ENCODE assay signal across 16 mouse cellular contexts in genomic region chr5:113372449-113372848, GRCm38 (mm10). TPM values are rescaled to one million over a fixed set of nuclear protein-coding genes. Genes with fewer than 3 reads are reported as not detected.
DNase-seq lines count a peak whose midpoint lies in the region; ATAC-seq and TF ChIP-seq lines count a peak whose summit lies in the region.
"Had no signal": no experiment of that assay in that cellular context is flagged by ENCODE, and none has a peak within 500 bp of the region (broad histone marks: within the 10 kb centered on the region; RNA-seq: fewer than 3 reads in every experiment).

No protein-coding gene starts in this region.

- TF ChIP-seq CTCF in E14TG2a.4 (conservative IDR thresholded peaks at IDR 0.05; ENCODE audit: low read length) = no peak
- no peak for TF ChIP-seq CTCF in left cerebral cortex, adult 2 months (IDR thresholded peaks at IDR 0.05)

- H3K27ac ChIP-seq in embryonic facial prominence, embryonic 12.5 days = no peak overlapping the region
- H3K27ac ChIP-seq in hindbrain, embryonic 12.5 days = peak overlapping the region; percentile 71
- H3K27ac ChIP-seq in midbrain, embryonic 12.5 days (replicated peaks) = peak overlapping the region; percentile 58; the same call in 1 of the 2 replicates
- H3K27ac ChIP-seq in heart, embryonic 10.5 days = no peak overlapping the region
- no peak overlapping the region for H3K27ac ChIP-seq in left cerebral cortex, adult 2 months
- H3K27ac ChIP-seq: stomach, embryonic 15.5 days had no signal

- peak overlapping the region; percentile 52 for H3K4me2 ChIP-seq in embryonic facial prominence, embryonic 12.5 days (replicated peaks)
- H3K4me2 ChIP-seq in hindbrain, embryonic 12.5 days (replicated peaks) = peak overlapping the region; percentile 55
- H3K4me2 ChIP-seq in midbrain, embryonic 12.5 days (replicated peaks) = peak overlapping the region; percentile 61

- H3K4me3 ChIP-seq in E14TG2a.4 (replicated peaks; ENCODE audit: low read length) = peak overlapping the region; percentile 72; the same call in 1 of the 2 replicates
- H3K4me3 ChIP-seq in embryonic facial prominence, embryonic 12.5 days = no peak overlapping the region
- H3K4me3 ChIP-seq in hindbrain, embryonic 12.5 days = no peak overlapping the region
- H3K4me3 ChIP-seq in midbrain, embryonic 12.5 days = no peak overlapping the region
- H3K4me3 ChIP-seq in heart, embryonic 10.5 days = no peak overlapping the region
- H3K4me3 ChIP-seq in left cerebral cortex, adult 2 months = no peak overlapping the region

- 70% methylated on average over 4 of the region's 4 CpGs for WGBS in embryonic facial prominence, embryonic 12.5 days
- 67% methylated on average over 4 of the region's 4 CpGs for WGBS in hindbrain, embryonic 12.5 days
- 73% methylated on average over 4 of the region's 4 CpGs for WGBS in midbrain, embryonic 12.5 days
- 53% methylated on average over 4 of the region's 4 CpGs for WGBS in heart, embryonic 10.5 days

- intact Hi-C loops in left cerebral cortex, adult 2 months (cut with DNase I) = loop anchor here (5.0 to 10.0 kb wide), 2 partner anchors 172 to 215 kb away; no protein-coding TSS in a partner anchor
- intact Hi-C loops in left cerebral cortex, postnatal 25 days (cut with DNase I) = loop anchor here (2.0 to 10.0 kb wide), 4 partner anchors 100 to 210 kb away; no protein-coding TSS in a partner anchor

- no peak for ATAC-seq in embryonic facial prominence, embryonic 12.5 days (ENCODE audit: insufficient number of reproducible peaks, insufficient read depth, low FRiP score, low TSS enrichment)
- peak; percentile 55 for ATAC-seq in hindbrain, embryonic 12.5 days (ENCODE audit: low FRiP score)
- no peak for ATAC-seq in midbrain, embryonic 12.5 days (ENCODE audit: low FRiP score, low read depth)
- ATAC-seq: CD4-positive, CD25-positive, alpha-beta regulatory T cell, adult 4 months had no signal

- no peak overlapping the region for H3K9ac ChIP-seq in embryonic facial prominence, embryonic 12.5 days
- 0 out of 2 replicates have a peak overlapping the region, but pooled peaks have one; percentile 36 for H3K9ac ChIP-seq in hindbrain, embryonic 12.5 days
- H3K9ac ChIP-seq in midbrain, embryonic 12.5 days (replicated peaks) = peak overlapping the region; percentile 58; the same call in 1 of the 2 replicates
- H3K9ac ChIP-seq: lung, embryonic 14.5 days; stomach, embryonic 15.5 days had no signal

- no peaks in the 10 kb centered on the region for H3K36me3 ChIP-seq in E14TG2a.4 (ENCODE audit: insufficient read depth, low read length)
- no peaks in the 10 kb centered on the region for H3K36me3 ChIP-seq in embryonic facial prominence, embryonic 12.5 days
- no peaks in the 10 kb centered on the region for H3K36me3 ChIP-seq in hindbrain, embryonic 12.5 days
- H3K36me3 ChIP-seq in midbrain, embryonic 12.5 days = no peaks in the 10 kb centered on the region
- H3K36me3 ChIP-seq in heart, embryonic 10.5 days = no peaks in the 10 kb centered on the region
- H3K36me3 ChIP-seq: stomach, embryonic 15.5 days had no signal

- no peaks in the 10 kb centered on the region for H3K9me3 ChIP-seq in E14TG2a.4 (ENCODE audit: low read length)
- no peaks in the 10 kb centered on the region for H3K9me3 ChIP-seq in embryonic facial prominence, embryonic 12.5 days
- no peaks in the 10 kb centered on the region for H3K9me3 ChIP-seq in hindbrain, embryonic 12.5 days (replicated peaks)
- no peaks in the 10 kb centered on the region for H3K9me3 ChIP-seq in midbrain, embryonic 12.5 days
- no peaks in the 10 kb centered on the region for H3K9me3 ChIP-seq in heart, embryonic 10.5 days
- H3K9me3 ChIP-seq: stomach, embryonic 15.5 days had no signal

- H3K4me1 ChIP-seq in E14TG2a.4 (replicated peaks; ENCODE audit: low read depth, low read length) = peaks cover 87% of the 10 kb centered on the region
- peaks cover 19% of the 10 kb centered on the region for H3K4me1 ChIP-seq in embryonic facial prominence, embryonic 12.5 days
- H3K4me1 ChIP-seq in hindbrain, embryonic 12.5 days = peaks cover 15% of the 10 kb centered on the region
- H3K4me1 ChIP-seq in midbrain, embryonic 12.5 days = peaks cover 13% of the 10 kb centered on the region
- H3K4me1 ChIP-seq in heart, embryonic 10.5 days = peaks cover 11% of the 10 kb centered on the region

- DNase-seq in spleen, adult 12 weeks (ENCODE audit: low spot score) = no peak
- DNase-seq in heart, embryonic 10.5 days (ENCODE audit: low spot score) = no peak
- DNase-seq in left cerebral cortex, adult 2 months (ENCODE audit: extremely low spot score in 1 of 2, low spot score in 2 of 2) = no peak
- DNase-seq in left cerebral cortex, postnatal 25 days (ENCODE audit: low spot score in 2 of 2) = no peak
- DNase-seq: kidney, adult 8-10 months; left cerebral cortex, postnatal 4 days; lung, embryonic 14.5 days had no signal

- no peaks in the 10 kb centered on the region for H3K27me3 ChIP-seq in E14TG2a.4 (ENCODE audit: insufficient read depth, low read length)
- H3K27me3 ChIP-seq in embryonic facial prominence, embryonic 12.5 days = no peaks in the 10 kb centered on the region; the same call in 1 of the 2 replicates
- no peaks in the 10 kb centered on the region for H3K27me3 ChIP-seq in hindbrain, embryonic 12.5 days
- peaks cover 8% of the 10 kb centered on the region; the same call in 1 of the 2 replicates for H3K27me3 ChIP-seq in midbrain, embryonic 12.5 days
- peaks cover 35% of the 10 kb centered on the region for H3K27me3 ChIP-seq in heart, embryonic 10.5 days (ENCODE audit: insufficient read depth, poor library complexity, severe bottlenecking)

RNA-seq across cellular contexts. Expression of gene Aym1, which starts 15.4 kb away (rescaled TPM):
- polyA plus RNA-seq in embryonic facial prominence, embryonic 12.5 days (2016; fragmentation: Nextera tagmentation; extraction: Ambion mirVana) = not detected in 2 replicates
- polyA plus RNA-seq in hindbrain, embryonic 12.5 days (2016; fragmentation: Nextera tagmentation; extraction: Ambion mirVana) = not detected in 2 replicates
- polyA plus RNA-seq in midbrain, embryonic 12.5 days (2016; fragmentation: Nextera tagmentation; extraction: Ambion mirVana) = not detected in 2 replicates
- not detected in 2 replicates for polyA plus RNA-seq in heart, embryonic 10.5 days (2016; fragmentation: Nextera tagmentation; extraction: Ambion mirVana)
- total RNA-seq in left cerebral cortex, adult 2 months (2021) = not detected
- not detected for total RNA-seq in left cerebral cortex, postnatal 25 days (2021)
- total RNA-seq: gastrocnemius, adult 18-20 months; hematopoietic stem cell, adult 5-6 weeks; left cerebral cortex, postnatal 4 days had no signal
- polyA plus RNA-seq: brain, embryonic 14.5 days; CD4-positive, CD25-positive, alpha-beta regulatory T cell, adult 4 months; lung, embryonic 14.5 days; stomach, embryonic 15.5 days had no signal

Comparison
In these comparisons a context has a peak if more than half of its experiments do, and no peak if none do; other contexts are left out.
1. H3K27ac ChIP-seq: peak in hindbrain, embryonic 12.5 days (single experiment) and midbrain, embryonic 12.5 days (single experiment); none in embryonic facial prominence, embryonic 12.5 days (single experiment), heart, embryonic 10.5 days (single experiment) and left cerebral cortex, adult 2 months (single experiment).
2. Peak in every context shown above with its lines, with median percentiles within 50 percentile points of each other: H3K4me2 ChIP-seq.